Mouse (Mus musculus) cerebellum, adult 9-11 months (tissue): ENCODE measurements around the gene Psmf1.

Experiments used
- DNase-seq: peaks from one replicate; pipeline ENCODE4 v3.0.0; 2022

The Psmf1 gene

DNA sequence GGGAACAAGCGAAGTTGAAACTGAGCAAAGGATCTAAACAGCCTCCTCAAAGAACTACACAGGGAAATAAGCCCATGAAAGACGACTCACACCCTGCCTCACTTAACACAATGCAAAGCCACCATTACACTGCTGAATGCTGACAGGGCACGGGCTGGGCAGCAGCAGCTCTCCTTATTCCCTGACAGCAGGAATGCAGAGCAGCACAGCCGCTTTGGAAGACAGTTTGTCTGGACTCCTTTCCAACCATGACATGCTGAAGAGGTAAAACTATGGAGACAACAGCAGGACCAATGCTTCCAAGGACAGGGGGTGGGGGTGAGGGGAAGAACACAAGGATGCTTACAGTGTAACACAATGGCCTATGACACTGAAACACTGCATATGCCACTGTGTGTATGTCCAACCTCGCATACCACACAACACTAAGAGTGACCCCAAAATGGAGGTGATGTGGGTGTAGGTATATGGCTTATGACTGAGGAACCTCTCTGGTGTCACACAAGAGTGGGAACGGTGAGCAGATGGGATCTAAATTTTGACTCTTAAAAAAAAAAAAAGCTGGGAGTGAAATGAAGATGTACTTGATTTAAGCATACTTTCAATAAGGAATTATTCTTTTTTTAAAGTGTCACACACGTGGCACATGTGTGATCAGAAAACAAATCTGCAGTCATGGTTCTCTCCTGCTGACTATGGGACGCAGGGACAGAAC lies 10.7 kb downstream of the Psmf1 start:
- no peak for DNase-seq

DNA sequence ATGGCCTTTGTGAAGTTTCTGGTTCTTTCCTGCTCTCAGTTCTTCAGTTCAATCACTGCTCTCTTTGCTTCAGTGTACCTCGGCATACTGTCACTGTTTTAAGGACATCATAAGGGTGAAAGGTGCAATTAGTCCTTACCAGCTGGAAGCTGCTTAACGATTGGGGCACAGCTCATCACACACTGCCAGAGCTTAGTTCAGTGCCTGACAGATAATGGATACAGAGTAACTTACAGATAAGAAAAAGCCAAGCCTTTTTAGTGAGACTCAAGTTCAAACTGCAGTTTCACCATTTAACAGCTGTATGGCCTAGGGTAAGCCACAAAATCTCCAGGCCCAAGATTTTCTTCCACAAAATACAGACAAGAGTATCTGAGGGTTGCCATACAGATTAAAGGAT lies 19.9 kb downstream of the Psmf1 start:
- no peak for DNase-seq

DNA sequence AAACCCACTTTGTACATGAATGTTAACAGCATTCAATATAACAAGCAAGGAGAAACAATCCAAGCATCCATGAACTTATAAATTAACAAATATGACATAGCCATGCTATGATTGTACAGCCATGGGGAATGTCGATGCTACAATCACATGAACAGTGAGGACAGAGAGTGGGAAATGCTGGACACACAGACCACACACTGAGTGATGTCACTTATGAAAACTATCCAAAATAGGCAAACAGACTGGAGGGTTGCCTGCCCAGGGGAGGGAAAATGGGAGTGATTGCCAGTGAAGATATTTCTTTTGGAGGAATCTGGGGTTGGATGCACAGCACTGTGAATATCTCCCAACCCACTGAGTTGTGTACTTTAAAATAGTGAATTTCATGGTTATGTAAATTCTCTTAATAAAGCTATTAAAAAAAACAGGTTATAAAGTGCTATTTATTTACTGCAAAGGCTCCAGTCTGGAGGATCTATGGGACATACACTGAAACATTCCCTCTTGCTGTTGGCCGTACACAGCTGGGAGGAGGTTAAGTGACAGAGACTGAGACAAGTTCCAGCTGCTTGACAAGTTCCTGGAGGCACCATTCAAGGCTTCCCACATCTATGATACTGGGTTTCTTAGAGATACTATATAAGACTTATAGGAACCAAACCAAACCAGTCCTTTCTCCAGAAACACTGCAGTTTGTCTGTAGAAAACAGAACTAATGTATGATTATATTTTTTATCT lies 27.5 kb downstream of the Psmf1 start:
- no peak for DNase-seq

DNA sequence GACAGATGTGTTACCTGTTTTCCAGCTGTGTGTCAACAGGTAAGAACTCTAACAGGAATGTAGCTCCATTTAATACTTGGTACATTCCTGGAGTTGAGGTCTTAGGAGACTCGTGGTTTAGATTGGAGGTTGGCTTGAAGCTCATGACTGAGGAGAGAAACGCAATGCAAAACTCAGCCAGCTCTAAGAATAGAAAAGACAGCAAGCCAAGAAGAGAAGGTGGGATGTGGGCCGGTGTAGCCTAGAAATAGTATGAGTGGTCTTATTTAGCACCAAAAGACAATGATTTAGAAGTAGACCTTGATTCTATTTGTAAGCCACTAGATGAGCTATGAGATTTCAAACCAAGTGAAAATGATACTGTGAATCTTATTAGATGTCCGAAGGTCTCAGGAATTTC lies 28.5 kb downstream of the Psmf1 start:
- no peak for DNase-seq

DNA sequence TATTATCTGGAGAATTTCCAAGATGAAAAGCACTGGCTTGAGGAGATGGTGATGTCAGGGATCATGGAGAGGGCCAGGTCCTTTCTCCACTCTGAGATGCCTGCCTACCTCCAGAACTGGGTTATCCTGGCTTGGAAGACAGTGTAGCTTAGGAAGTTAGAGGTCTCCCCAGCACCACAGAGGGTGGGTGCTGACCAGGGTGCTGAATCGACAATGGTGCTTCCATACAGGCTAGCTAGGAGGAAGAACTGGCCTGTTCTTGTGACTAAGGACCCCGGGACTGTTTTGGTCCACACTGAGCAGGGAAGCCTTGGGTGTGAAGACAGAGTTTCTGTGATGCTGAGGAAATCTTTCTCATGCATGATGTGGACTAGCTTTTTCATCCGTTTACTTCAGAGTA lies 31.3 kb downstream of the Psmf1 start:
- DNase-seq, result no peak

DNA sequence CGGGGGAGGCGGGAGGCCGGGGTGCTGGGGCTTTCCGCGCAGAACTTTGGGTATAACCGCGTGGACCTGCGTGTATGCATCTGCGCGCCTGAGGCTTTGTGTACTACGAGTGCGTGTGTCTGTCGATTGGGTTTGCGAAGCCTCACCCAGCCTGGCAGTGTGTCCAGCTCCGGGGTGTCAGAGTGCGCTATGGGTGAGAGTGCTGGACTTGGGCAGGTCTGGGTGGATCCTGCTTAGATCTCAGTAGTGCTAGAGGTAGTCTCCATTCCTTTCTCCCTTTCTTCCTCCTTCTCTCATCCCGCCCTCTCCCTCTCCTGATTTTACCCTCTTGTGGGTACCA lies 41.2 kb downstream of the Psmf1 start:
- no peak for DNase-seq

DNA sequence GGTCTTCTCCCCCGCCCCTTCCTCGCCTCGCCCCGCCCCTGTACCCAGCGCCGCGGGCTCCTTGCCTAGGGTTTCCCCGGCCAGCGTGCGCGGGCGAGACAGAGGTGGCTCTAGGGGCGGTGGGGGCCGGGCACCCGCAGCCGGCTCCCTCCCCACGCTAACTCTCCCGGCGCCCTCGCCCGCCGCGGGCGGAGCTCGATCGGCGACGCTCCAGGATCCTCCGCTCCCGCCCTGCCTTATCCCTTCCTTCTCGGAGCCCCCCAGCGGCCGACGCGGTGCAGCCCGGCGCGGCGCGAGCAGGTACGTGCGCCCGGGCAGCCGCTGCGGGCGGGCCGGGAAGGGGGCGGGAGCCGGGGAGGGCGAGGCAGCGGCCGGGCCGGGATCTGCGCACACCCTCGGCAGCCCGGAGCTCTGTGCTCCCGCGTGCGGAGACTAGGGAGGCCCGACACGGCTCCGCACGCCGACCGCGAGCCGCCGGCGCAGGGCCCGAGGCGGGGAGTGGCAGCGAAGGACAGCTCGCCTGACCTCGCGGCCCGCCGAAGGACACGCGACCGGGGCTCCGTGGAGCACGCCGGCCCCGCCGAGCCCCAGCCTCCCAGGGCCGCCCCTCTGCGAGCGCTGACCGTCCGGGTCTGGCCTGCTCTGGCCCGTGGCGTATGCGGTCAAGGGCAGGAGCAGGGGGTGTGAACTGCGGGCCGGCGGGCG lies 41.7 kb downstream of the Psmf1 start:
- peak; percentile 43 for DNase-seq

DNA sequence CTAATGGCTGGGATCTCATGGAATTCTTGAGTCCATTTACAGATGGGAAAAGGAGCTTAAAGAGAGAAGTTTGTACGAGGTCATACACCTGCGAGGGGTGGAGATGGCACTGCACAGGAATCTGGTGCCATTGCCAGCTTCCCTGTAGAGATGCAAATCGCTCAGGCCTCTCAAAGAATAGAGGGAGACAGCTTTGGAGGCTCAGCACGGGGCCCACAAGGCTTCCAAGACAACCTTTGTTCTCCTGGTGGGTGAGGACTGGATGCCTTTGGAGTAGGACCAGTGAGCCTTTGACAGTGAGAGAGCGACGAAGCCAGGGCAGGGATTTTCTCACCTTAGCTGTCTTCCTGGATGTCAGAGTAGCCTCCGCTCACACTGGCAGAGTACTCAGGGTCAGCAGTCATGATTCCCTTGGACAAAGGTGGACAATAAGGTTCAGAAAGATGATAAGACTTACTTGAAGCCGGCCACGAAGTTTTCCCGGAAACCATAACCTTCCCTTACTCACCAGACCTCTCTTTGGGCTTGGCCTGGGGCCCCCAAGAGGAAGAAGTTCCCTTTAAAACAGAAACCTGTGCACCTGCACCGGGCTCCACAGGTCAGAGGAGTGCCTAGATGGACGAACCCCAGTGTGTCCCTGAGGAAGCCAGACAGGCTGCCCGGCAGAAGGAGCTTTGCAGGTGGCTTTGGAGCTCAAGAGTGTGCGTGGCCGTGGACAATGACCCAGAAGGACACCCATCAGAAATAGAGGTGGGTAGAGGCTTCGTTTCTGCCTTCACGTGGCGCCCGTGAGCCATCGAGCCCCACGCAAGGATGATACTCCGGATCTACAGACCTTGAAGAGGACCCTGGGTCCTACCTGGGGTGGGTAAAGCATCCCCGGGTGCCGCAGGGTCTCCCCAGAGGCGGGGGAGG lies 42.5 kb downstream of the Psmf1 start, which contains the start of gene Tmem74b:
Gene Tmem74b (plus strand): TSS at position 778 of the 915 bp plus-strand sequence.
- DNase-seq, result no peak

DNA sequence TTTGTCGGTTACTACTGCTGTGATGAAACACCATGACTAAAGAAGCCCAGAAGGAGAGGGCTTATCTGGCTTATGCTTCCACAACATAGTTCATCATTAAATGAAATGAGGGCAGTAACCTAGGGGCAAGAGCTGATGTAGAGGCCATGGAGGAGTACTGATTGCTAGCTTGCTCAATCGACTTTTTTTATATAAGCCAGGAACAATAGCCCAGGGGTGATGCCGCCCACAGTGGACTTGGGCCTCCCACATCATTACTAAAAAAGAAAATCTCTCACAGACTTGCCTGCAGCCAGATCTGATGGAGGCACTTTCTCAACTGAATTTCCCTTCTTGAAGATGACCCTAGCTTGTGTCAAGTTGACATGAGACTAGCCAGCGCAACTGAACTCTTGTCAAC lies 61.0 kb downstream of the Psmf1 start:
- no peak for DNase-seq

DNA sequence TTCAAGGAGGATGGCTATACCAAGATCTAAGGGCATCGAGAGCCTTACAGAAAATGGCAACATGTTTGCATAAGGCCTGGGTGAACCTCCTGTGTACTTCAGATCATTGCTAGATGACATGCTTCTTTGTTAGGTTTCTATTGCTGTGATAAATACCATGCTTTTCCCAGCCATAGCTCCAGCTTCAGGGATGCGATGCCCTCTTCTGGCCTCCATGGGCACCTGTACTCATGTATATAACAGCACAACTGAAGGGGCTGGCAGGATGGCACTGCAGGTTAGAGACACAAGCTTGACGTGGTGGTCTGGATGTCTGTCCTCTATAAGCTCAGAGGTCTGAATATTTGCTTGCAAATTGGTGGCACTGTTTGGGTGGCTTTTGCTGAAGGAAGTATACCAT lies 61.6 kb downstream of the Psmf1 start:
- DNase-seq, result peak; percentile 29

DNA sequence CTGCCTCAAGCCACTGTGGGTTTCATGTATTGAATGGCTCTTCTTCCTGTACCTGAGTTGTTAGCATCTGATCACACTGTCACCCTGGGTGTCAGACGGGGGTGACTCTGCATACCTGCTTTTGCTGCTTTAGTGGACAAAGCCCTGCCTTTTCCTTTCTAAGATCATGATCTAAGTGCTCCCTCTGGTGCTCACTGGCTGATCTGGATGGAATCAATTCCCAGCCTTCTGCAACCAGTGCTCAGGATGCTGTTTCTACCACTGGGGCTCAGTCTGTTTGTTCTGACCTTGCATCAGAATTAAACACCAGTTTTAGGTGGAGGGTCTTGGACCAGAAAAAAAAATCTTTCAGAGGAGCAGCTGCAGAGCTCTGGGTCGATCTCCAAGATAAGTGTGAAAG lies 67.8 kb downstream of the Psmf1 start:
- peak; percentile 23 for DNase-seq

DNA sequence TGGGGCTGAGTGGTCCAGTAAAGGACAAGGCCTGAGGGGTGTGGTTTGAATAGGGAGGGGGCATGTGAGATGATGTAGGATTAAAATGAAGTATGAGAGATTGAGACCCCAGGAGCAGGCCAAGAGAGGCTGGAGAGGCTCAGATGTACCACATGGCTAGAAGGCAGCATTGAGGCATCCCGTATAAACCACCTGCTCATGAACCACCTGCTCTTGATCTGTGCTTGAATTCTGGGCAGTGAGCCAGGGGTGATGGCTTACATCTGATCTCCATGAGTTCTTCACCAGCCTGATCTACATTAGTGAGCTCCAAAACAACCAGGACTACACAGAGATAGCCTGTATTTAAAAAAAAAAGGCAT lies 73.0 kb downstream of the Psmf1 start:
- DNase-seq, result no peak

DNA sequence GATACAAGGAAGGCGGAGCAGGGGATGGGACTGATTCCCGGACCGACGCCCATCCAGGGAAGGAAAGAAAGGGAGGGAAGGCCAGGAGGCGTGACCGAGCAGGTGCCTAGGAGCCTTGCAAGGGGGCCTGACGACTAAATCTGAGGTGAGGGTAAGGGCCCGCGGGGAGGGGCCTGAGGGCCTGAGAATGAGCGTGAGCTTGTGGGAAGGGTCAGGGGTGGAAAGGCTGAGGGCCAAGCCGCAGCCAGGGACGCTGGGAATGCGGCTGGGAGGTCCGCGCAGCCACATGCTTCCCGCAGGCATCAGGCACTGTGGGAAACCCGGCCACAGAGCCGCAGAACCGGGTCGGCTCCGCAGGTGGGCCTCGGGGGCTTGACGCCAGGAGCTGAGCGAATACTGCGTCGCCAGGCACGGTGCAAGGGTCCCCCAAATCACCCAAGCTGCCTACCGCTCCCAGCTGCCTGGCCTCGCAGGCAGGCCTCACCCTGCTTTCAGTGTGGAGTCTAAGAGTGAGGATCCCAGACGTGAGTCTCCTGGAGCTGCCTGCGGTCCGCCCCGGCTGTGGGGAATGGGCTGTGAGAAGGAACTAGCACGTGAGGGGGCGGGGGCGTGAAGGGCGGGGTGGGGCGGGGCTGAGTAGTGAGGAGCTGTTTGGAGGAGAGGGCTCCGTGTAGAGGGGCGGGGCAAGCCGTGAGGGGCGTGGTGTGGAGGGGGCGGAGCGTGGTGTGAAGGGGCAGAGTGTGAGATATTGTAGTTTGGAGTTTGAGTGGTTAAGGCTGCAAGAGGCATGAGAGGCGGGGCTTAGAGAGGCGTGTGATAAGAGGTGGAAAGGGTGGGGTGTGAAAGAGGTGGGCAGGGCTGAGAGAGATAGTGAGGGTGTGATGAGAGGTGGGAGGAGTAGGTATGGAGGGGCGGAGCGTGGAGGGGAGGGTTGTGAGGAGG lies 73.7 kb downstream of the Psmf1 start:
- DNase-seq, result peak; percentile 11

DNA sequence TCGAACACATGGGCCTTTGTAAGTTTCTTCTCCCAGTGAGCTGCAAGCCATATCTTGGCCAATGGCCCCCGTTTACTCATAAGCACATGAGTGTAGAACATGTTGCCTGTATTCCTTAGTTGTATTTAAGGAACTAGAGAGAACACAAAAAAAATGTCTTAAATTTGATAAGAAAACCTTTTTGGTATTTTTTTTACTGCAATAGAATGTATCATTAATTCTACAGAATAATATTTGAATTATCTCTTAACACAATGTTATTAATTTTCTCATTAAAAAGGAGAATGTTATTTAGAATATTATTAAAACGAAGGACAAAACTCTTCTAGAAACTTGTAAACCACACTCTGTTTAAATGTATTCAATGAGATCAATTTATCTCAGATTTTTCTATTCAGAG lies 75.6 kb downstream of the Psmf1 start, which contains the start of gene Rad21l:
Gene Rad21l (minus strand): TSS at position 101 of the 400 bp plus-strand sequence.
- no peak for DNase-seq
